Mouse (Mus musculus) hindbrain, postnatal 0 days (tissue): ENCODE measurements around the gene Hoxa13. TPM values are rescaled to one million over a fixed set of nuclear protein-coding genes. Genes with fewer than 3 reads are reported as not detected.

Source experiments
- ATAC-seq: fragments of 200-750 bp; cut with Nextera tagmentation; 2 replicates; pipeline ENCODE4 v1.8.0; 2017; ENCODE audit warnings: mild to moderate bottlenecking, moderate TSS enrichment, moderate library complexity
- DNase-seq: peaks from one replicate; pipeline ENCODE4 v3.0.0-alpha.2; 2015; ENCODE audit warnings: low spot score
- H3K27ac ChIP-seq: fragments of 300-500 bp; sonication (generic); 2 replicates; pipeline ENCODE4 v1.5.1; 2014; ENCODE audit warnings: mild to moderate bottlenecking
- H3K27me3 ChIP-seq: fragments of 300-500 bp; sonication (generic); 2 replicates; pipeline ENCODE4 v1.6.1; 2014; ENCODE audit warnings: low read length, mixed read lengths; ENCODE audit not compliant: insufficient read depth
- H3K36me3 ChIP-seq: fragments of 300-500 bp; sonication (generic); 2 replicates; pipeline ENCODE4 v1.6.1; 2014; ENCODE audit warnings: low read length, mixed read lengths; ENCODE audit not compliant: insufficient read depth
- H3K4me1 ChIP-seq: fragments of 300-500 bp; sonication (generic); 2 replicates; pipeline ENCODE4 v1.6.1; 2014; ENCODE audit warnings: antibody characterized with exemption, low read length, mixed read lengths; ENCODE audit not compliant: insufficient read depth
- H3K4me2 ChIP-seq: fragments of 300-500 bp; sonication (generic); 2 replicates; pipeline ENCODE4 v1.6.1; 2014; ENCODE audit warnings: low read depth, mild to moderate bottlenecking, low read length, moderate library complexity, mixed read lengths
- H3K4me3 ChIP-seq: fragments of 300-500 bp; sonication (generic); 2 replicates; pipeline ENCODE4 v1.5.1; 2014; ENCODE audit warnings: low read length
- H3K9ac ChIP-seq: fragments of 300-500 bp; sonication (generic); replicated peaks from 2 replicates; pipeline ENCODE4 v1.6.1; 2014; ENCODE audit warnings: mild to moderate bottlenecking, low read length, moderate library complexity, mixed read lengths
- H3K9me3 ChIP-seq: fragments of 300-500 bp; sonication (generic); 2 replicates; pipeline ENCODE4 v1.6.1; 2016; ENCODE audit warnings: low read length, mixed read lengths
- CTCF ChIP-seq: IDR thresholded peaks from 2 replicates; pipeline ENCODE4 v1.5.1; 2016; ENCODE audit warnings: antibody characterized with exemption, control low read depth, low read depth
- WGBS: fragments of 180-500 bp; shearing (Covaris S2); extraction: QIAGEN DNeasy Blood & Tissue Kit; methylation state at CpG from one replicate; pipeline ENCODE4 v1.1.7; 2014; 5-methylcytosine and 5-hydroxymethylcytosine counted together
- polyA plus RNA-seq: library from polyadenylated mRNA; unstranded; fragments of >200 nt; fragmentation: Nextera tagmentation; extraction: Ambion mirVana; gene quantifications from 2 replicates; pipeline ENCODE4 v1.2.1, GENCODE M21; 2015
- total RNA-seq: library from RNA; depleted of rRNA; stranded (reverse); fragments of >200 nt; gene quantifications from 2 replicates; pipeline ENCODE4 v1.2.3, GENCODE M21; 2014

Hoxa13 gene
- total and polyA plus RNA-seq, 2 experiments from 2014 or later = not detected

DNA sequence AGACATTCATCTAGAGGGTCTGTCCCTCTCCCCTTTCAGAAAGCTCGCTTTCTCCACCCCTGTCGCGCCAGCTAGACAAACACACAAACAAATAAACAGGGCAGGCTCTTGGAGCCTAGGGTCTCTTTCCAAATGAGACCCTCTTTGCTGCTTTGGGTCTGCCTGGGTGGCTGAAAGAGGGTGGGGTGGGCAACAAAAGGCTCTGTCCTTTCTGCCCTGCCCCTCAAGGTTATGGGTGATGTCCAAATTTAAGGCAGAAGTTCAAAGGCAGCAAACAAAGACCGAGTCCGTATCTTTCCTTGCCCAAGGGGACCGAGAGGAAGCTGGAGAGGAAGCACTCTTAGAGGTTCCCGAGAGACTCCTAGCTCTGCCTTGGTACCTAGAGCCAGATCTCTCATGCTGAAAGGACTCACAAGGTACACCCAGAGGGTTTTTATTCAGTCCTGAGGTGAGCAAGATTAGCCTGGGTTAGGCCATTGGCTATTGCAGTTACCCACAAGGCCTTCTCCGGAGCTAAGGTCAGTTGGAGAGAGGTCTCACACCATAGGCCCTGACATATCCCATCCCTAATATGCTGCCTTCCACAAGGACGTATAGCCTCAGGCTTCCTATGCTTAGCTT, 19.6 kb downstream of the Hoxa13 start:
- DNase-seq (no peak), ATAC-seq (no peak)
- Histone ChIP-seq H3K9me3 (no peaks in the 10 kb centered on the region), H3K9ac (no peak overlapping the region), H3K36me3 (no peaks in the 10 kb centered on the region), H3K27me3 (peaks cover 99% of the 10 kb centered on the region), H3K4me2 (no peak overlapping the region), H3K4me1 (no peaks in the 10 kb centered on the region), H3K27ac (no peak overlapping the region), H3K4me3 (no peak overlapping the region)
- WGBS = 5% methylated on average over 9 of the region's 9 CpGs
- TF ChIP-seq CTCF = no peak

DNA sequence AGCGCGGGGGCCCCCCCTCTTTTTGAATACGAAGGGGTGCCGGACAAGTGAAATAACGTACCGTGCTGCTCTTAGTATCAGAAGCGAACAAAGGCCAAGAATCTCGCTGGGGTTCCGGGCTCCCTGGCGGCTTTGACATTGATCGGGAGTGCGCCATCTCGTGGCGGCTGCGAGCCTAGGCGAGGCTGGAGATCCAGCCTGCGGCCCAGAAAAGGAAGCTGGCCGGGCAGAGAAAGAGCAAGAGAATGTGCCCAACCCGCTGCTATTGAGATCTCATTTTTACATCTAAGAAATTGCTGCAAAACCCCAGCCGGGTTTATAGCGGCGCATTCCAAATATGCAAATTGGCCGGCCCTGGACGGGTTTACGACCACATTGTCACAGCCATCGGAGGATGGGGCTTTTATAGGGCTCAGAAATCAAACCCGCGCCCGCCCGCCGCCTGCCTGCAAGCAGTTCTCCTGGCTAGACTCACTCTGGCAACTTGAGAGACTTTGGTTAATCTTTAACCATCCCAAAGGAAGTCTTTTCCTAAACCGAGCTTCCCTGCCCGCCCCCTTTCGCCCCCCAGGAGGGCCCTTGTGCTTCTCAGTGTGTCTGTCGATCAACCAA, 20.2 kb downstream of the Hoxa13 start, which contains the start of gene Hoxa10:
TSS of gene Hoxa10 (minus strand) at position 466 of the 612 bp plus-strand sequence.
- WGBS = 1% methylated on average over 35 of the region's 35 CpGs
- TF ChIP-seq CTCF = peak; percentile 74
- H3K4me1 ChIP-seq = no peaks in the 10 kb centered on the region
- no peak within 1 kb of the TSS for H3K4me2 ChIP-seq
- H3K27ac ChIP-seq = no peak within 1 kb of the TSS
- no peaks in the 10 kb centered on the region for H3K9me3 ChIP-seq
- peaks cover 99% of the 10 kb centered on the region for H3K27me3 ChIP-seq
- ATAC-seq = no peak
- H3K4me3 ChIP-seq = no peak within 1 kb of the TSS
- H3K36me3 ChIP-seq = no peaks in the 10 kb centered on the region
- no peak within 1 kb of the TSS for H3K9ac ChIP-seq
- DNase-seq = peak; percentile 72

- no peak for TF ChIP-seq CTCF
- Histone ChIP-seq H3K4me3 (no peak overlapping the region), H3K4me2 (no peak overlapping the region), H3K4me1 (no peaks in the 10 kb centered on the region), H3K9me3 (no peaks in the 10 kb centered on the region), H3K27me3 (peaks cover 99% of the 10 kb centered on the region), H3K27ac (no peak overlapping the region), H3K9ac (no peak overlapping the region), H3K36me3 (no peaks in the 10 kb centered on the region)
- no peak for DNase-seq
- WGBS = 3% methylated on average over 30 of the region's 30 CpGs
- ATAC-seq = no peak
Observed at GRCm38 (mm10) chr6:52239625-52240388, 20.9 kb downstream of the Hoxa13 start.

- H3K27ac ChIP-seq = no peak overlapping the region
- H3K36me3 ChIP-seq = no peaks in the 10 kb centered on the region
- no peak overlapping the region for H3K4me3 ChIP-seq
- DNase-seq (no peak), ATAC-seq (no peak)
- peaks cover 100% of the 10 kb centered on the region for H3K27me3 ChIP-seq
- H3K9ac ChIP-seq = no peak overlapping the region
- H3K4me1 ChIP-seq = no peaks in the 10 kb centered on the region
- no peak overlapping the region for H3K4me2 ChIP-seq
- TF ChIP-seq CTCF = no peak
- H3K9me3 ChIP-seq = no peaks in the 10 kb centered on the region
- WGBS = 3% methylated on average over 7 of the region's 7 CpGs
Observed at GRCm38 (mm10) chr6:52238976-52239375, 21.7 kb downstream of the Hoxa13 start.

DNA sequence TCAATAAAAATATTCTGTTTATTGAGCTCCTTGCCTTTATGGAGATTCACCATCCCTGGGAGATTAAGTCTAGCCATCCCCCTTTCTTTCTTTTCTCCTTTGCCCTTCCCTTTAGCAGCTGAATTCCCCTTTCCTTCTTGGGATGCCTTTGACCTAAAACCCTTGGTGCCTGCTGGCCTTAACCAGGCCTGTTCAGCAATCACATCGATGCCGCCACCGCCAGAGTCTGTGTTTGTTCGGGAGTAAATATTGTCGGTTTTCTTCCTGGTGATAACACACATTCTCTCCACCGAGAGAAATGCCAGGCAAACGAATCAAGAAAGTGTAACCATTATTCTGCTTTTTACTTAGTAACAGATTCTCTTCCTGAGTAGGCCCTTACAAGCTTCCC, 22.5 kb downstream of the Hoxa13 start:
- Histone ChIP-seq H3K9ac (no peak overlapping the region), H3K27me3 (peaks cover 99% of the 10 kb centered on the region), H3K36me3 (no peaks in the 10 kb centered on the region), H3K4me3 (no peak overlapping the region), H3K9me3 (no peaks in the 10 kb centered on the region), H3K4me2 (no peak overlapping the region), H3K4me1 (no peaks in the 10 kb centered on the region), H3K27ac (no peak overlapping the region)
- DNase-seq (no peak), ATAC-seq (no peak)
- no peak for TF ChIP-seq CTCF
- WGBS = 5% methylated on average over 7 of the region's 7 CpGs

- Histone ChIP-seq H3K9ac (no peak overlapping the region), H3K4me1 (no peaks in the 10 kb centered on the region), H3K27ac (no peak overlapping the region), H3K4me2 (no peak overlapping the region), H3K27me3 (peaks cover 99% of the 10 kb centered on the region), H3K9me3 (no peaks in the 10 kb centered on the region), H3K4me3 (no peak overlapping the region), H3K36me3 (no peaks in the 10 kb centered on the region)
- no peak for ATAC-seq
- DNase-seq = no peak
- 8% methylated on average over 10 of the region's 10 CpGs for WGBS
- no peak for TF ChIP-seq CTCF
Observed at GRCm38 (mm10) chr6:52237346-52238154, 23.1 kb downstream of the Hoxa13 start.
